Mouse (Mus musculus): ENCODE results near the gene Eml2. TPM values are rescaled to one million over a fixed set of nuclear protein-coding genes. Genes with fewer than 3 reads are reported as not detected.

The Eml2 gene
- polyA plus RNA-seq, 1 experiment from 2014 or later, result 2.8 TPM

DNA sequence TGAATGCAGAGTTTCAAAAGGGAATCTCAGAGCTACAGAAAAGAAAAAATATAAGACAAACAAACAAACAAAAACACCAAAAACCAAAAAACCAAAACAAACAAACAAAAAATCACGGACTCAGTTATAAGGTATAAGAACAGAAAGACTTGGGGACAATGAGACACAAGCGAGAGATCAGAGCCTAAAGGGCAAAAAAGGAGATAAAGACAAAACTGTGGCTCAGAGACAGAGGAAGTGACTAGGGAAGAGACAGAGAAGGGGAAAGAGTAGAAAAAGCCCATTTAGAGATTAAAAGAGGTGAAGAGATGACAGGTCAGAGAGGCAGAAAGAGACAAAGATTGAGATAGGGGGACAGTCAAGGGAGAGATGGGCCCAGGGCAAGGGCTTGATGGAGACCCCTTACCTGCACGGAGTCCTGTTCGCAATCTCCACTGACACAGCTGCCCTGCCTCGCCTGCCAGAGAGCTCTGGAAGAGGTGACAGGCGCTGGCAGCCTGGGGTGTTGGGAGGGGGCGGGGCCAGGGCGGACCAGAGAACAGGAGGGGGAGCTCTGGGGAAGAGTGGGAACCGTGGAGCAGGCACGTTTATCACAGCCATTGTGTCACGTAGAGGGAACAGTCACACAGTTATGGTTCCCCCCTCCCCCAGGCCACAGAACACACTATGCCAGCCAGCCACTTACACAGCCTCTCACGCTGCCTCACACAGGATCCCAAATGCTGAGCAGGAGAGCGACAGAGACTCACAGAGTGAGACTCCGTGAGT lies 10.4 kb upstream of the Eml2 start, which contains the start of gene Gipr:
TSS of gene Gipr (minus strand) at position 472 of the 768 bp plus-strand sequence.
- Histone ChIP-seq H3K4me3 (ENCODE audit: low read length) (0 out of 2 replicates have a peak within 1 kb of the TSS, but pooled peaks have one; percentile 12), H3K27me3 (ENCODE audit: control insufficient read depth, insufficient read depth, low read length) (no peaks in the 10 kb centered on the region; the same call in 1 of the 2 replicates), H3K27ac (ENCODE audit: low read depth, low read length) (no peak within 1 kb of the TSS), H3K4me1 (ENCODE audit: control insufficient read depth, insufficient read depth, low read length) (peaks cover 17% of the 10 kb centered on the region; the same call in 1 of the 2 replicates), H3K9ac (ENCODE audit: low read depth, low read length) (no peak within 1 kb of the TSS), H3K36me3 (ENCODE audit: control insufficient read depth, insufficient read depth, low read length) (no peaks in the 10 kb centered on the region), H3K9me3 (ENCODE audit: control insufficient read depth, low read length) (no peaks in the 10 kb centered on the region), H3K4me2 (replicated peaks; ENCODE audit: low read depth, low read length) (peak within 1 kb of the TSS; percentile 31; the same call in 1 of the 2 replicates)
- 13% methylated on average over 14 of the region's 14 CpGs for WGBS
- no peak for ATAC-seq (ENCODE audit: low FRiP score, low TSS enrichment)

DNA sequence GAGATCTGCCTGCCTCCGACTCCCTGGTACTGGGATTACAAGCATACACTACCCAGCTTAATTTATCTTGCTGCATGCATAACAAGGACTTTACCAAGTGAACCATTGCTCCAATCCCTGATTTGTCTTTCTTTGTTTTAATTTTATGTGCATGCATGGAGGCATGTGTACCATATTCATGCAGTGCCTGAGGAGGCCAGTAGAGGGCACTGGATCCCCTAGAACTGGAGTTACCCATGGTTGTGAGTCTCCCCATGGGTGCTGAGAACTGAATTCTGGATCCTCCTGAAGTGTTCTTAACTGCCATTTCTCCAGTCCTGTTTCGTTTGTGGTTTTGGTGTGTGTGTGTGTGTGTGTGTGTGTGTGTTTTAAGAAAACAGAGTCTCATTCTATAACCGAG lies 9.2 kb upstream of the Eml2 start:
- no peak overlapping the region for H3K4me2 ChIP-seq (replicated peaks; ENCODE audit: low read depth, low read length)
- no peak overlapping the region for H3K27ac ChIP-seq (ENCODE audit: low read depth, low read length)
- 82% methylated on average over 3 of the region's 3 CpGs for whole genome bisulfite sequencing
- no peaks in the 10 kb centered on the region for H3K9me3 ChIP-seq (ENCODE audit: control insufficient read depth, low read length)
- no peaks in the 10 kb centered on the region for H3K36me3 ChIP-seq (ENCODE audit: control insufficient read depth, insufficient read depth, low read length)
- no peaks in the 10 kb centered on the region; the same call in 1 of the 2 replicates for H3K27me3 ChIP-seq (ENCODE audit: control insufficient read depth, insufficient read depth, low read length)
- no peak overlapping the region for H3K4me3 ChIP-seq (ENCODE audit: low read length)
- no peak for ATAC-seq (ENCODE audit: low FRiP score, low TSS enrichment)
- no peak overlapping the region for H3K9ac ChIP-seq (ENCODE audit: low read depth, low read length)
- peaks cover 21% of the 10 kb centered on the region; the same call in 1 of the 2 replicates for H3K4me1 ChIP-seq (ENCODE audit: control insufficient read depth, insufficient read depth, low read length)

DNA sequence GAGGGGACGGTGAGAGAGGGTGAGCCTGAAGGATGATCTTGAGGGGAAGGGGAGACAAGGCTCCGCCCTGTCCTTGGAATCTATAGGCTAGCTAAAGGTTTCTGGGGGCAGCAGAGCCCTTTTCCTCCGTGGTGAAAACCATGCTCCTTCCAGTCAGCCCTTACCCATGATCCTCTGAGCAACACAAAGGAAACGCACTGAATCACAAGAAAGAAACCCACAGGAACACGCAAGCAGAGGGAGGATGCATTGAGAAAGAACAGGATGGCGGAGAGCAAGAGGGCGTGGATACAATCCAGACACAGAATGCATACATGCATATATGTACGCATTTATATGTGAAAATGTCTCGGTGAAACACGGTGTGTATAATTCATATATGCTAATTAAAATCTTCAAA lies 6.7 kb upstream of the Eml2 start:
- Histone ChIP-seq H3K9ac (ENCODE audit: low read depth, low read length) (no peak overlapping the region), H3K27ac (ENCODE audit: low read depth, low read length) (no peak overlapping the region)

GRCm38 (mm10) chr7:19170142-19170541 lies 6.1 kb upstream of the Eml2 start:
- Histone ChIP-seq H3K4me1 (ENCODE audit: control insufficient read depth, insufficient read depth, low read length) (peaks cover 16% of the 10 kb centered on the region), H3K36me3 (ENCODE audit: control insufficient read depth, insufficient read depth, low read length) (no peaks in the 10 kb centered on the region), H3K4me2 (replicated peaks; ENCODE audit: low read depth, low read length) (no peak overlapping the region), H3K27me3 (ENCODE audit: control insufficient read depth, insufficient read depth, low read length) (peaks cover 4% of the 10 kb centered on the region; the same call in 1 of the 2 replicates), H3K4me3 (ENCODE audit: low read length) (no peak overlapping the region), H3K9ac (ENCODE audit: low read depth, low read length) (no peak overlapping the region), H3K9me3 (ENCODE audit: control insufficient read depth, low read length) (no peaks in the 10 kb centered on the region), H3K27ac (ENCODE audit: low read depth, low read length) (no peak overlapping the region)
- 51% methylated on average over 8 of the region's 8 CpGs for WGBS
- ATAC-seq (ENCODE audit: low FRiP score, low TSS enrichment), result 0 out of 2 replicates have a peak, but pooled peaks have one; percentile 21

More for the DNA sequence above, 6.7 kb upstream of the Eml2 start:
- Histone ChIP-seq H3K4me1 (ENCODE audit: control insufficient read depth, insufficient read depth, low read length) (peaks cover 22% of the 10 kb centered on the region), H3K36me3 (ENCODE audit: control insufficient read depth, insufficient read depth, low read length) (no peaks in the 10 kb centered on the region), H3K4me3 (ENCODE audit: low read length) (no peak overlapping the region), H3K9me3 (ENCODE audit: control insufficient read depth, low read length) (no peaks in the 10 kb centered on the region), H3K27me3 (ENCODE audit: control insufficient read depth, insufficient read depth, low read length) (no peaks in the 10 kb centered on the region; the same call in 1 of the 2 replicates), H3K4me2 (replicated peaks; ENCODE audit: low read depth, low read length) (no peak overlapping the region)
- ATAC-seq (ENCODE audit: low FRiP score, low TSS enrichment), result no peak
- WGBS, result 58% methylated on average over 10 of the region's 10 CpGs

- 30% methylated on average over 8 of the region's 8 CpGs for WGBS
- Histone ChIP-seq H3K4me1 (ENCODE audit: control insufficient read depth, insufficient read depth, low read length) (peaks cover 16% of the 10 kb centered on the region), H3K9ac (ENCODE audit: low read depth, low read length) (no peak overlapping the region)
These were observed 4.4 kb upstream of the Eml2 start for GRCm38 (mm10) chr7:19171831-19172230.

DNA sequence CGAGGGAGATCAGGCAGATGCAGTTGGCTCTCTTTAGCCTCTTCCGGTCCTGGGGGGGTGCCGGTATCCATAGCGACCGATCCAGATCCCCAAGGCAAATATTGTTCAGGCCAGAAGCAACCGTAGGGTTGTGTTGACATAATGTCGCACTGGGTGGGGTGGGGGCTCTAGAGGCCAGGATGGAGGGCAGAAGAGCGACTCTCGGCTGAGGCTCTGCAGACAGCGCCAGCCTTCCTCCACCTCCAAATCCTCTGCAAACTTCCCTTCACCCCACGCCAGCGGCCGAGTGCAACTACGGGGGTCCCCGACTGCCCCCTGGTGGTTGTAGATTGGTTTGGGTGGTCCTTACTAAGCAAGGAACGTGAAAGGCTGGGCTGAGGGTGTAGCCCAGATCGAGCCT lies 3.3 kb upstream of the Eml2 start:
- H3K4me1 ChIP-seq (ENCODE audit: control insufficient read depth, insufficient read depth, low read length), result peaks cover 16% of the 10 kb centered on the region
- H3K9me3 ChIP-seq (ENCODE audit: control insufficient read depth, low read length), result no peaks in the 10 kb centered on the region
- WGBS, result 3% methylated on average over 17 of the region's 17 CpGs
- H3K4me3 ChIP-seq (ENCODE audit: low read length), result peak overlapping the region; percentile 22; the same call in 1 of the 2 replicates
- no peak overlapping the region for H3K27ac ChIP-seq (ENCODE audit: low read depth, low read length)
- peaks cover 30% of the 10 kb centered on the region for H3K27me3 ChIP-seq (ENCODE audit: control insufficient read depth, insufficient read depth, low read length)
- peak overlapping the region; percentile 40; the same call in 1 of the 2 replicates for H3K9ac ChIP-seq (ENCODE audit: low read depth, low read length)
- peak overlapping the region; percentile 46 for H3K4me2 ChIP-seq (replicated peaks; ENCODE audit: low read depth, low read length)
- peak; percentile 51 for ATAC-seq (ENCODE audit: low FRiP score, low TSS enrichment)
- no peaks in the 10 kb centered on the region for H3K36me3 ChIP-seq (ENCODE audit: control insufficient read depth, insufficient read depth, low read length)

More at GRCm38 (mm10) chr7:19171831-19172230, 4.4 kb upstream of the Eml2 start:
- H3K9me3 ChIP-seq (ENCODE audit: control insufficient read depth, low read length), result no peaks in the 10 kb centered on the region
- ATAC-seq (ENCODE audit: low FRiP score, low TSS enrichment), result no peak
- no peak overlapping the region for H3K4me3 ChIP-seq (ENCODE audit: low read length)
- peak overlapping the region; percentile 11; the same call in 1 of the 2 replicates for H3K27ac ChIP-seq (ENCODE audit: low read depth, low read length)
- no peaks in the 10 kb centered on the region for H3K36me3 ChIP-seq (ENCODE audit: control insufficient read depth, insufficient read depth, low read length)
- H3K4me2 ChIP-seq (replicated peaks; ENCODE audit: low read depth, low read length), result no peak overlapping the region
- H3K27me3 ChIP-seq (ENCODE audit: control insufficient read depth, insufficient read depth, low read length), result peaks cover 20% of the 10 kb centered on the region

DNA sequence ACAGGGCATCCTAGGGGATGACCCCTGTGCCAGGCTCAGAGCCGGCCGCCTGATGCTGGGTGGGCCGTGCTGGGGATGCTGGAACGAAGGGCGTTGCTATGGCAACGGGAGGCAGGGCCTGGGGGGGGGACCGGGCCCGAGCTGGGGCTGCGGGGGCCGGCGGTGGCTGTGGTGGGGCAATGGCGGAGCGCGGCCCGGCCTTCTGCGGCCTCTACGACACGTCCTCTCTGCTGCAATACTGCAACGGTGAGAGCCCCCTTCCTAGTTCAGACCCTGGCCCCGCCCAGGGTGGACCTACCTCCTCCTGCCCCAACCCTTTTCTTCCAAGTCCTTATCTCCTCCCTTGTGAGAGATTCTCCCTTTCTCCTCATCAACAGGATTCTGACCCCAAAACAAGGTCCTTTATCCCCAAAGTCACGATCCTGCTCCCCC lies 311 bp downstream of the Eml2 start:
- H3K27ac ChIP-seq (ENCODE audit: low read depth, low read length), result no peak overlapping the region
- peak overlapping the region; percentile 19; the same call in 1 of the 2 replicates for H3K4me3 ChIP-seq (ENCODE audit: low read length)
- 0 out of 2 replicates have a peak, but pooled peaks cover 4% of the 10 kb centered on the region for H3K9me3 ChIP-seq (ENCODE audit: control insufficient read depth, low read length)
- H3K4me1 ChIP-seq (ENCODE audit: control insufficient read depth, insufficient read depth, low read length), result peaks cover 22% of the 10 kb centered on the region
- ATAC-seq (ENCODE audit: low FRiP score, low TSS enrichment), result no peak
- H3K36me3 ChIP-seq (ENCODE audit: control insufficient read depth, insufficient read depth, low read length), result no peaks in the 10 kb centered on the region
- H3K4me2 ChIP-seq (replicated peaks; ENCODE audit: low read depth, low read length), result peak overlapping the region; percentile 1; the same call in 1 of the 2 replicates
- 5% methylated on average over 20 of the region's 21 CpGs for WGBS
- peaks cover 53% of the 10 kb centered on the region for H3K27me3 ChIP-seq (ENCODE audit: control insufficient read depth, insufficient read depth, low read length)
- H3K9ac ChIP-seq (ENCODE audit: low read depth, low read length), result no peak overlapping the region

DNA sequence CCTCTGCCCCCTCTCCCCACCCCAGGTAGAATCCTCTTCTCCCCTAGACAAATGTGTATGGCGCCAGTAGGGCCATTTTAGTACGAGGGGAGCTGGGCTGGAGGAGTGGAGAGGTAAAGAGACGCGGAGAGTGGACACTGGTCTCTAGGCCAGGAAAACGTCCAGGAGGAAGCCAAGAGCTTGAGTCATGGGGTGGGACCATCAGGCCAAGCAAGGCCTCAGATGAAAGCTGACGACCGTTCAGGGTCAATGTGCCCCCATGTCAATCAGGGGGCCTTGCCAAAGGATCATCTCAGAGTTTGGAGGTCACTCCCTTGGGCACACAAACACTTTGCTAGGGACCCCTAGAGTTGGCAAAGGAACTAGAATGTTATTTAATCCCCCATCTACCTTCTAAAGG lies 995 bp downstream of the Eml2 start:
- no peak for ATAC-seq (ENCODE audit: low FRiP score, low TSS enrichment)
- Histone ChIP-seq H3K36me3 (ENCODE audit: control insufficient read depth, insufficient read depth, low read length) (no peaks in the 10 kb centered on the region), H3K4me2 (replicated peaks; ENCODE audit: low read depth, low read length) (no peak overlapping the region), H3K27me3 (ENCODE audit: control insufficient read depth, insufficient read depth, low read length) (peaks cover 53% of the 10 kb centered on the region), H3K27ac (ENCODE audit: low read depth, low read length) (no peak overlapping the region), H3K9ac (ENCODE audit: low read depth, low read length) (no peak overlapping the region), H3K4me1 (ENCODE audit: control insufficient read depth, insufficient read depth, low read length) (peaks cover 22% of the 10 kb centered on the region), H3K9me3 (ENCODE audit: control insufficient read depth, low read length) (0 out of 2 replicates have a peak, but pooled peaks cover 4% of the 10 kb centered on the region), H3K4me3 (ENCODE audit: low read length) (no peak overlapping the region)
- WGBS, result 70% methylated on average over 7 of the region's 7 CpGs

- no peak overlapping the region for H3K9ac ChIP-seq (ENCODE audit: low read depth, low read length)
- no peak overlapping the region for H3K4me2 ChIP-seq (replicated peaks; ENCODE audit: low read depth, low read length)
- no peak for ATAC-seq (ENCODE audit: low FRiP score, low TSS enrichment)
- H3K27me3 ChIP-seq (ENCODE audit: control insufficient read depth, insufficient read depth, low read length), result peaks cover 53% of the 10 kb centered on the region
- H3K4me1 ChIP-seq (ENCODE audit: control insufficient read depth, insufficient read depth, low read length), result peaks cover 18% of the 10 kb centered on the region
- 11% methylated on average over 18 of the region's 18 CpGs for WGBS
- H3K4me3 ChIP-seq (ENCODE audit: low read length), result no peak overlapping the region
- H3K27ac ChIP-seq (ENCODE audit: low read depth, low read length), result no peak overlapping the region
- 0 out of 2 replicates have a peak, but pooled peaks cover 4% of the 10 kb centered on the region for H3K9me3 ChIP-seq (ENCODE audit: control insufficient read depth, low read length)
- no peaks in the 10 kb centered on the region for H3K36me3 ChIP-seq (ENCODE audit: control insufficient read depth, insufficient read depth, low read length)
These were observed 1.8 kb downstream of the Eml2 start for GRCm38 (mm10) chr7:19178035-19178434.

Data from kidney, embryonic 14.5 days (tissue).